Comparison of ENCODE assay signal across 8 mouse cellular contexts in genomic region chr9:42463220-42463989, GRCm38 (mm10). TPM values are rescaled to one million over a fixed set of nuclear protein-coding genes. Genes with fewer than 3 reads are reported as not detected.
DNase-seq lines count a peak whose midpoint lies in the region; ATAC-seq and TF ChIP-seq lines count a peak whose summit lies in the region.

No protein-coding gene starts in this region.

- no peak for TF ChIP-seq EP300 in heart, adult 2 months (IDR thresholded peaks at IDR 0.05; ENCODE audit: insufficient read depth, low read depth, low read length)

- no peak overlapping the region for H3K4me3 ChIP-seq in heart, adult 2 months

- peak; percentile 23 for DNase-seq in gastrocnemius, adult 18-20 months (ENCODE audit: low spot score)
- no peak for DNase-seq in gastrocnemius, postnatal 14 days
- peak; percentile 80 for DNase-seq in adrenal gland, adult 8-10 months
- DNase-seq in heart, adult 2 months = peak; percentile 47 to 62
- peak; percentile 80 for DNase-seq in kidney, postnatal 10 days
- peak; percentile 86 for DNase-seq in ovary, adult 18-20 months (ENCODE audit: low spot score)
- no peak for DNase-seq in layer of hippocampus, adult 9-11 months

- ATAC-seq in activated CD4-positive, CD25-positive, alpha-beta regulatory T cell, adult 4 months = no peak

- no peaks in the 10 kb centered on the region for H3K27me3 ChIP-seq in heart, adult 2 months (ENCODE audit: control insufficient read depth, insufficient read depth, low read length)

- peaks cover 5% of the 10 kb centered on the region for H3K79me2 ChIP-seq in heart, adult 2 months (replicated peaks; ENCODE audit: control insufficient read depth, insufficient read depth, low read length)

- 54% methylated on average over 8 of the region's 8 CpGs for WGBS in heart, adult 2 months

- H3K9ac ChIP-seq in heart, adult 2 months (ENCODE audit: low read depth, low read length) = no peak overlapping the region

- H3K36me3 ChIP-seq in heart, adult 2 months (ENCODE audit: control insufficient read depth, insufficient read depth, low read length) = no peaks in the 10 kb centered on the region; the same call in 1 of the 2 replicates

- no peak for TF ChIP-seq CTCF in heart, adult 2 months (IDR thresholded peaks at IDR 0.05)

- intact Hi-C loops in gastrocnemius, postnatal 14 days (cut with DNase I; ENCODE audit: low total_unique reads) = no loop called here
- intact Hi-C loops in heart, adult 2 months (cut with DNase I) = no loop called here

- H3K27ac ChIP-seq in heart, adult 2 months = no peak overlapping the region; the same call in 1 of the 2 replicates

- H3K4me1 ChIP-seq in heart, adult 2 months (ENCODE audit: control insufficient read depth, insufficient read depth, low read length) = peaks cover 17% of the 10 kb centered on the region

- TF ChIP-seq POLR2A in heart, adult 2 months (IDR thresholded peaks at IDR 0.05; ENCODE audit: insufficient read depth, low read depth, low read length) = no peak

RNA-seq across cellular contexts. Expression of gene Tbcel, which starts 44.2 kb away (rescaled TPM):
- total RNA-seq in gastrocnemius, adult 18-20 months (2021) = 10 to 100 TPM; 14.9 to 15.9 TPM
- total RNA-seq in gastrocnemius, postnatal 14 days (2021) = 10 to 100 TPM; 19.5 to 25.0 TPM
- 10 to 100 TPM; 62.7 to 75.1 (median 65.4) TPM for total RNA-seq in adrenal gland, adult 8-10 months (2022)
- 10 to 100 TPM; 18.2 to 20.0 TPM for total RNA-seq in heart, adult 2 months (2021)
- polyA plus RNA-seq in heart, adult 2 months (2012; rRNA removed) = 7.6 and 12.5 TPM in 2 replicates
- 1 to 10 TPM; 7.5 to 8.2 TPM for polyA plus RNA-seq in activated CD4-positive, CD25-positive, alpha-beta regulatory T cell, adult 4 months (2017; shearing (Covaris generic))

Comparison
In these comparisons a context has a peak if more than half of its experiments do, and no peak if none do; other contexts are left out.
1. DNase-seq: peak in gastrocnemius, adult 18-20 months (single experiment), adrenal gland, adult 8-10 months (single experiment), heart, adult 2 months (2 of 2), kidney, postnatal 10 days (single experiment) and ovary, adult 18-20 months (single experiment); none in gastrocnemius, postnatal 14 days (single experiment) and layer of hippocampus, adult 9-11 months (single experiment).